Mouse (Mus musculus) CD4-positive, CD25-positive, alpha-beta regulatory T cell, adult 4 months (primary cell): Measurements from ENCODE around the gene Gm17387. TPM values are rescaled to one million over a fixed set of nuclear protein-coding genes. Genes with fewer than 3 reads are reported as not detected.

Source experiments
- ATAC-seq: one replicate; pipeline ENCODE4 v1.8.0; 2017
- polyA plus RNA-seq, 2 experiments: library from polyadenylated mRNA; unstranded; fragments of 100-300 nt; shearing (Covaris generic); gene quantifications; one replicate each; pipeline ENCODE4 v1.2.1; 2017

The Gm17387 gene
- polyA plus RNA-seq, 2 experiments from 2014 or later: not detected

DNA sequence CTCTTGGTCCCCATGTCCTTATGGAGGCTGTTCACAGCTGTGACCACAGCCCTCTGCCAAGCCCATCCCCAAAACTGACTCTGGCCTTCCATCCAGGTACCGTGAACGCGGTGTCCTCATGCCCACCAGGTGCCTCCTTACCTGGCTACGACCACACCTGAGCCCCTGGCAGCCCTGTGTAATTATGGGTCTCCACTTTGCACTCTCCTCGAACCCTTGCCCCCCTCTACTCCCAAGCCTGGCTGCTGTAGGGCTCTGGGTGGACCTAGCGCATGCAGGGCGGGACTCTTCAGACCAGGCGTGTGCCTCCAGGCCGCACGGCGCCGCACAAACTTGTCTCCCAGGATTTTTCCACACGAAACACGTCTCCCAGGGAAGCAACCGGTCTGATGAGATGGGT is 48.9 kb downstream of the Gm17387 start, which contains the start of gene Pkp3:
Gene Pkp3 (plus strand): TSS at position 378 of the 400 bp plus-strand sequence.
- no peak for ATAC-seq

DNA sequence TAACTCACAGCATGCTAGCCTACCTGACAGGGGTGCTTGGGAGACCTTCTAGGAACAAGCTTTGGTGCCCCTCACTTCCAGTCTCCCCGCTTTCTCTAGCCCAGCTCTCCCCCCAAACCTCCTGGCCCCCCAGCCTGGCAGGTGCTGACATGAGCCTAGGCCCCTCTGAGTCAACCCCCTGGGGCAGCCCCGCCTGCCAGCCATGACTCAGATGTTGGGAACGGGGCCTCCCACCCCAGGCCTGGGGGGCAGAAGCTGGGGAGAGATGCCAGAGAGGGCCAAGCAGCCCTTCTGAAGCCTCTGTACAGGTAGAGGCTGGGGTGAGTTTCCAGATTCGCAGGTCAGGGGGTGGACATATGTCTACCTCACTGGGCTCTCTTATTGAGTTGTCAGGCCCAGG is 49.9 kb downstream of the Gm17387 start:
- no peak for ATAC-seq

Other genes starting within 250 kb of the Gm17387 start
- gene Syce1, start 241.3 kb upstream of the Gm17387 start, polyA plus RNA-seq: under 1 TPM in 1 of 2 experiments, not detected in 1; 0.51 TPM
- under 1 TPM; 0.20 to 0.46 TPM for gene Zfp941, start 207.0 kb upstream of the Gm17387 start, polyA plus RNA-seq
- not detected for gene Urah, start 194.1 kb upstream of the Gm17387 start, polyA plus RNA-seq
- not detected for gene Scgb1c1, start 183.6 kb upstream of the Gm17387 start, polyA plus RNA-seq
- gene Odf3, start 181.3 kb upstream of the Gm17387 start, polyA plus RNA-seq: not detected
- not detected for gene Gm45785, start 172.8 kb upstream of the Gm17387 start, polyA plus RNA-seq
- 10 to 100 TPM; 61.4 to 67.7 TPM for gene Ric8a, start 172.2 kb upstream of the Gm17387 start, polyA plus RNA-seq
- gene Bet1l, start 171.6 kb upstream of the Gm17387 start, polyA plus RNA-seq: 10 to 100 TPM; 42.8 to 60.4 TPM
- gene Psmd13, start 147.2 kb upstream of the Gm17387 start, polyA plus RNA-seq: 100 to 1,000 TPM in 1 of 2 experiments, 10 to 100 TPM in 1; 94.9 to 150 TPM
- gene Sirt3, start 146.8 kb upstream of the Gm17387 start, polyA plus RNA-seq: 10 to 100 TPM in 1 of 2 experiments, 1 to 10 TPM in 1; 9.4 to 12.6 TPM
- not detected for gene Cox8b, start 128.7 kb upstream of the Gm17387 start, polyA plus RNA-seq
- not detected for gene Nlrp6, start 108.2 kb upstream of the Gm17387 start, polyA plus RNA-seq
- 10 to 100 TPM; 15.1 to 30.9 TPM for gene Pgghg, start 87.7 kb upstream of the Gm17387 start, polyA plus RNA-seq
- gene Ifitm5, start 78.8 kb upstream of the Gm17387 start, polyA plus RNA-seq: not detected
- under 1 TPM in 1 of 2 experiments, not detected in 1; 0.82 TPM for gene Gm45717, start 73.2 kb upstream of the Gm17387 start, polyA plus RNA-seq
- gene Ifitm2, start 73.1 kb upstream of the Gm17387 start, polyA plus RNA-seq: 10 to 100 TPM; 39.6 to 46.5 TPM
- gene Ifitm1, start 61.9 kb upstream of the Gm17387 start, polyA plus RNA-seq: not detected
- 1 to 10 TPM; 2.9 to 4.4 TPM for gene Ifitm3, start 18.4 kb upstream of the Gm17387 start, polyA plus RNA-seq
- gene Ifitm6, start 11.2 kb upstream of the Gm17387 start, polyA plus RNA-seq: not detected
- 1 to 10 TPM; 6.6 to 7.8 TPM for gene B4galnt4, start 32.0 kb downstream of the Gm17387 start, polyA plus RNA-seq
- 100 to 1,000 TPM; 293 to 427 TPM for gene Pkp3, start 49.1 kb downstream of the Gm17387 start, polyA plus RNA-seq
- gene Sigirr, start 71.4 kb downstream of the Gm17387 start, polyA plus RNA-seq: 100 to 1,000 TPM; 202 to 308 TPM
- gene Ano9, start 88.7 kb downstream of the Gm17387 start, polyA plus RNA-seq: not detected
- gene Ptdss2, start 93.3 kb downstream of the Gm17387 start, polyA plus RNA-seq: 10 to 100 TPM in 1 of 2 experiments, 1 to 10 TPM in 1; 6.7 to 10.1 TPM
- gene Rnh1, start 143.7 kb downstream of the Gm17387 start, polyA plus RNA-seq: 100 to 1,000 TPM; 121 to 188 TPM
- 1 to 10 TPM; 3.8 to 4.3 TPM for gene Hras, start 164.9 kb downstream of the Gm17387 start, polyA plus RNA-seq
- 1 to 10 TPM; 2.2 to 4.5 TPM for gene Lrrc56, start 165.0 kb downstream of the Gm17387 start, polyA plus RNA-seq
- 1 to 10 TPM; 8.5 to 9.6 TPM for gene Lmntd2, start 184.9 kb downstream of the Gm17387 start, polyA plus RNA-seq
- 10 to 100 TPM; 14.2 to 15.9 TPM for gene Rassf7, start 186.7 kb downstream of the Gm17387 start, polyA plus RNA-seq
- 10 to 100 TPM; 45.3 to 54.8 TPM for gene Phrf1, start 199.7 kb downstream of the Gm17387 start, polyA plus RNA-seq
- 100 to 1,000 TPM; 119 to 231 TPM for gene Irf7, start 237.3 kb downstream of the Gm17387 start, polyA plus RNA-seq
- not detected for gene Cdhr5, start 247.7 kb downstream of the Gm17387 start, polyA plus RNA-seq